Mouse (Mus musculus) testis, adult 2 months (tissue): ENCODE results near the gene Zbtb8b.
"Not testable (repeated sequence)": the region's sequence is repeated elsewhere in the genome, so short reads cannot be mapped to it uniquely, and the experiment has no call there.

Source experiments
- CTCF ChIP-seq: fragments of 200-500 bp; IDR thresholded peaks from 2 replicates; pipeline ENCODE4 v1.5.1; 2012; ENCODE audit warnings: low read depth, mild to moderate bottlenecking, inconsistent platforms, low read length, moderate library complexity; ENCODE audit not compliant: control insufficient read depth, insufficient read depth, insufficient replicate concordance
- POLR2A ChIP-seq: fragments of 200-500 bp; IDR thresholded peaks from 2 replicates; pipeline ENCODE4 v1.6.1; 2012; ENCODE audit warnings: low read depth, mild to moderate bottlenecking, inconsistent platforms, low read length, moderate library complexity; ENCODE audit not compliant: control insufficient read depth

DNA sequence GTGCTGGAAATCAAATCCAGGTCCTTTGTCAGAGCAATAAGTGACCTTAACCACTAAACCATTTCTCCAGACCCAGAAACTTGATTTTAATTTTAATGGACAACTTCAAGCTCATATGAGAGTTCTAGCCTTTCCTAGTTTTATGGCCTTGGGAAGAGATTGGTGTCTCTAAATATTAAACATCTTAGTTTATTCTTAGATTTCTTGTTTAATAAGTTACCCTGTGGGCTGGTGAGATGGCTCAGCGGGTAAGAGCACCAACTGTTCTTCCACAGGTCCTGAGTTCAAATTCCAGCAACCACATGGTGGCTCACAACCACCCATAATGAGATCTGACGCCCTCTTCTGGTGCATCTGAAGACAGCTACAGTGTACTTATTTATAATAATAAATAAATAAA lies 16.7 kb upstream of the Zbtb8b start:
- TF ChIP-seq CTCF, POLR2A: not testable (repeated sequence)
